Mouse (Mus musculus) forelimb bud, embryonic 11.5 days (tissue): ENCODE data around the gene Pck1.
A peak's percentile ranks its signal among the peaks of the same experiment; 100 is the strongest.
"Not testable (repeated sequence)": the region's sequence is repeated elsewhere in the genome, so short reads cannot be mapped to it uniquely, and the experiment has no call there.

Source experiments
- DNase-seq: peaks from one replicate; pipeline ENCODE4 v3.0.0-alpha.2; 2012; ENCODE audit warnings: low read depth, low spot score

Pck1 gene

GRCm38 (mm10) chr2:173152436-173153151 lies at the start of gene Pck1:
Gene Pck1, plus strand, starts transcription at chr2:173153048.
- no peak for DNase-seq

DNA sequence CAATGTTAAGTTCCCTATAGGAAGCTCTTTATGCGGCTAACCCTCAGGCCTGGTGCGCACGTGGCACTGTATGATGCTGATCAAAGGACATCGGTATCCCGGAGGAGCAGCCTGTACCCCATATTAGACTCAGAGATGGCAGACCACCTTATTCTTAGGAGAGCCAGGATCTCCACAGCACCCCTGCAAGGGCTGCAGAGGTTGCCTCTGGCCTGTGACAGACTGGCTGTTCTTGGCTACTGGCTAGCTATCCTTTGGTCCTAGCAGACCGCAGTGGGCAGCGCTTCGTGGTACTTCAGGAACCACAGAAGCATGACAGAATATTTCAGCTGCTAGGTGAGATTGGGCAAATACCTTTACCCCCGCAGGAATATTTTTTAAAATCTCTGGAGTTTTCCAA lies 46.4 kb upstream of the Pck1 start:
- no peak for DNase-seq

DNA sequence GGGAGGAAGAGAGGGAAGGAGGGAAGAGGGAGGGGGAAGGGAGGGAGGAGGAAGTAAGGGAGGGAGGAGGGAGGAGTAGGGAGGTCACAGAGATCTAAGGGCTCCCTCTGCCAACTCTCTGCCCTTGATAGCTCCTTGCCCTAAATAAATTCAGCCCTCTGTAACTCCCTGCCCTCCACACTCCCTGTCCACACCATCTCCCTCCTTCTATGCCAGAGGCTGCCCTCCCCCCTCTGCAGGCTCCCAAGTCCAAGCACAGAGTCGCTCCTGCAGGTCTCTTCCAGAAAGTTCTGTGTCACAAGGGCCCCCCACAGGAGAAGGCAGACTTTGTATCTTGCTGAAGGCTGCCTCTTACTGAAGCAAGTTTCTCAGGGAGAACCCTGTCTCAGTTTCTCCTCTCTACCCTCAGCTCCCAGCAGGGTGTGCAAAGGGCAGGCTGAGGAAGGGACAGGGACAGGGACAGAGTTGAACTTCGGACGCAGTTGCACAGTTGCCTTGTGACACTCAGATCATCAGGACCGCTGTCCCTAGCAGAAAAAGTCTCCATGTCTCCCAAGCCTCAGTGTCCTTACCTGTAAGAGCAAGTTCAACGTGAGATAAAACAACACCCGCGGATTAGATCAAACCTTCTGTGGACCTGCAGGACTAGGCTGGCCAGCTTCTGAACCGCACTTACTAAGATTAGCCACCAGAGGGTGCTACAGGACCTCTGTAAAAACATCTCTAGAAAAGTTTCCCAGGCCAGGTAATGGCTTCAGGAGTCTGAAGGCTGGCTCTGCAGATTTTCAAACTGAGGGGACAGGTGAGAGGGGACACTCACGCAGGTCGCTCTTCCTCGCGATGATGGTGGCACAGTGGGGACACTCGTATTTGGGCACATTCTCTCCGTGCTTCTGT lies 45.7 kb upstream of the Pck1 start:
- DNase-seq, result peak; percentile 83

GRCm38 (mm10) chr2:173108509-173109190 lies 44.2 kb upstream of the Pck1 start:
- DNase-seq, result no peak

DNA sequence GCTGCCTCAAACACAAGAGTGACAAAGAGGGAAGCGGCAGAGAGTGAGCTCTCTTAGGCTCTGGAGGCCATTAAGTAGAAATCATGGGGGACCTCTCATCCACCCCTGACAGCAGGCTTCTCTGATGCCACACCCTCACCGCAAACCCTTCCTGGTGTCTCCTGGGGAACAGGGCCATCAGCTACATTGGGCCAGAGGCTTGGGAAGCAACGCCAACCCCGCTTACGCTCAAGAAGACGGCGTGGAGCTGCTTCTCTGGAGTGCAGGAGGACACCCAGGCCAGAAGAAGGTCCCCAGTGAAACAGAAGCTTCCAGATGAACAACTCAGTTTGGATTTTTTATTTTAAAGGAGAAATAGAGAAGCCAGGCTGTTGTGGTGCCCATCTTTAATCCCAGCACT lies 43.3 kb upstream of the Pck1 start:
- DNase-seq, result no peak

- DNase-seq, result no peak
These were observed 42.3 kb upstream of the Pck1 start for GRCm38 (mm10) chr2:173110571-173110970.

DNA sequence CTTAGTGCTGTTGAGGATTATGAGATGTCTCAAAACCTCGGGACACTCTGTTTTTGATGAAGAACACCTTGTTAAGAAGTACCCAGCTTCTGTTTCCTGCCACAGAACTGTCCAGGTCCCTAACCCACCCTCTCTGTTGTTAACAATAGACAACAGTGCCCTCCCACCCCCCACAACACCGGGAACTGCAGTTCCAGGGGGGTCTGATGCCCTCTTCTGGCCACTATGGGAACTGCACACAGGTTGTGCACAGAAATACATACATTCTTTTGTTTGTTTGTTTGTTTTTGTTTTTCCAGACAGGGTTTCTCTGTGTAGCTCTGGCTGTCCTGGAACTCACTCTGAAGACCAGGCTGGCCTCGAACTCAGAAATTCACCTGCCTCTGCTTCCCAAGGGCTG lies 39.1 kb upstream of the Pck1 start:
- not testable (repeated sequence) for DNase-seq

- no peak for DNase-seq
These were observed 33.6 kb upstream of the Pck1 start, which contains the start of gene Ctcfl for GRCm38 (mm10) chr2:173119023-173119944. Gene Ctcfl, minus strand, starts transcription at chr2:173119525.

DNA sequence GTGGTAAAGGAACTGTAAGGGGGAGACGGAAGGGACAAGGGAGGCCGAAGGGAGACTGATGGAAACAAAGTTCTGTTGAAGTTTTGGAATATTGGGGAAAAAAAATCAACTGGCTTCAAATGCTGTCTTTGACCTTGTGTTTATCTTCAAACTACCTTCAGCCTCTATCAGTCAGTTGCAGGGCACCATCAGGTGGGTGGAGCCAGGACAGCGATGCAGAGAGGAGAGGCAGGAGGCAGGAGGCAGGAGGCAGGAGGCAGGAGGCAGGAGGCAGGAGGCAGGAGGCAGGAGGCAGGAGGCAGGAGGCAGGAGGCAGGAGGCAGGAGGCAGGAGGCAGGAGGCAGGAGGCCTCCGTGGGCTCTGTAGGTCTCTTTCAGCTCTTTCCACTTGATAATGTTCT lies 32.7 kb upstream of the Pck1 start:
- DNase-seq, result not testable (repeated sequence)

DNA sequence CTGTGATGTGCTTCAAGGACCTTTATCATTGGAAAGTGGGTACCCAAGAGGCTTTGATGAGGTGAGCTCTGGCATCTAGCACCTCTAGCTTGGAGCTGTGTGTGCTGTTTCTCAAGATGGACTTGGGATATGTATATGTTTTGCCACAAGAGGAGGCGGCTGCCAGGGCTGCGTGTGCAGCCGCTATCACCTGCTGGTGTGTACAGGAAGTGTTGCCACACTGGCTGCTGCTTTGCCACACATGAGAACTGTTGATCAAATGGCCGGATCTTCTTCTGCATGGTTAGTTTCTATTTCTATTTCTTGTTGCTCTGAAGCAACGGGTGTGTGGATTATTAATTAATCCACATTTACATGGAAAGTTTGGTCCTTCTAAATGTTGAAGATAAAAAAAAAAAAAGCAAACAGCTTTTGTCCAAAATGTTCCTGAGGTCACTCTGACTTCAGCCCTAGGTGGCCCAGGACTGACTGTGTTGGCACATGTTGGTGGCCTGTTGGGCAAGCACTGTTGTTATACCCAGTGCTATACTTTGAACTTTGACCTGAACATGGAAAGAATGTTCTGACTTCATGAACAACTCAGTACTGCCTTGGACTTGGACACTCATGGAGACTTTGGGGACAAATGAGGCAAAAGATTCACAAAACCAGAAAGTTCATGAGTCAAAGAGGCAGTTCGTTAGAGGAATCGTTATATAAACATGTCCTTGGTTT lies 28.7 kb upstream of the Pck1 start:
- DNase-seq, result no peak

- no peak for DNase-seq
These were observed 26.5 kb upstream of the Pck1 start for GRCm38 (mm10) chr2:173126386-173126785.

DNA sequence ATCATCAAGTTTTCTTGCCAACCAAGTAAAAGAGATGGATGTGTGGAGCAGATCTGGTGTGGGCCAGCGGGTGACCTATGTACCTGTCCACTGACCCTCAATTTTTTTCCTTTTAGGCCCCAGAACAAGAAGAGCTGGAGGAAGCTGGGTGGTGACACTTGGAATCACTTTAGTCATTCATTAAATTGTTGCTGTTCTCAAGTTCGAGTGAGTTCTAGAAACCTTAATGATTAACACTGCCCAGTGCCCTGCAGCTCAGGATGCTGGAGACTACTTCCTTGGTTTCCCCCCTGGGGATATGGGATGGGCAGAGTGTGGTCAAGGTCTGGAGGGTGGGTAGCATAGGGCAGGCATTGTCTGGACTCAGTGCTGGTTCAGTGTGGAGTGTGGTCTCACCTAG lies 23.7 kb upstream of the Pck1 start:
- no peak for DNase-seq

DNA sequence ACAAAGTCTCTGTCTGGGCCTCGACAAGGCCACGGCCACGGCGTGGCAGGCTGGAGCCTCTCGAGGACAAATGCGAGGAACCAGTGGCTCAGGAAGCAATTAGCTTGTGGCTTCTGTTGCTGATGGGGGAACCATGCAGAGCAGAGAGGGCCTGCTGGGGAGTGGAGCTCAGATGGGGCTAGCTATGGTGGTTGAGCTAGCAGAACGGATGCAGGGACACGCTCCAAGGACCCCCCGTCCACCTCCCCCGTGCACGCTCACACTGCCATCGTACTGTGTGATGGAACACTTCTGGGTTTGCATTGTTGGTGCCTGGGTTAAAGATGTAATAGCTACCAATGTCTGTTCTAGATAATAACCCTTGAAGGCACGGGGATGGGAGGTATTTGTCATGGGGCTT lies 20.6 kb upstream of the Pck1 start:
- no peak for DNase-seq

DNA sequence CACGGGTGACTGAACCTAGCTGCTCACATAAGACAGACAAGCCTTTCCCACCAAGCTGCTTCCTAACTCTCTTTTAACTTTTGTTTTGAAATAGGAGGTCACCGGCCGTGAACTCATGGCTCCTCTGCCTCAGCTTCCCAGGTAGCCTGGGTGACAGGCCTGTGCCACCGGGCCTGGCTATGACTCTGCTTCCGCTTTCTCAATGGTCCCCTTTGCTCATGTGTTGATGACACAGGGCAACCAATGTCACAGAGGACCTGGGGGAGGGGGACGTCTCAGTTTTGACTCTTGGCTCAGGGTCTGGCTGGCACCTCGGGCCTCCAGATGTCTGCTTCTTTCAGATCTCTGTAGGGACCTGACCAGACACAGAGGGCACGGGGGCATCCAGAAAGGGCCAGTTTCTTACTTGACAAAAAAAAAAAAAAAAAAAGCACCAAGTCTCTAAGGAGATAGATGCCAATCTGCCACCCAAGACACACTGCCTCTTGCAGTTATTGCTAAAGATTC lies 20.0 kb upstream of the Pck1 start:
- no peak for DNase-seq

DNA sequence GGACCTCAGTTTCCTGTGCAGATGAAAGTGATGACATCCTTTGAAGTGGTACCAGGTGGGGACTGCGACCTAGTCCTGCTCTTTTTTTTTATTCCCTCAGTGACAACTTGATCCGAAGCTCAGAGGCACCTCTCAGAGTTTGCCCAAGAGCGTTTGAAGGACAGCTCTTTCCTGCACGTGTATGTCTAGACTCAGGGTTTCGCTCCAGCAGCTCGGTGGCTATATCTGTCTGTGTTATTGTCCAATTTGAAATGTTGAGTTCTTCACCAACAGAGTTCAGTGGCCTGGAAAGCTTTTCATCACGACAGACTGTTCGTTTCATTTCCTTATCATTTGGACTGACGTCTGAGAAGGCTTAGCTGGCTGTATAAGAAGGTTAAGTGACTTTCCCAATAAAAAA lies 18.2 kb upstream of the Pck1 start:
- no peak for DNase-seq

GRCm38 (mm10) chr2:173138323-173139239 lies 14.3 kb upstream of the Pck1 start:
- no peak for DNase-seq

GRCm38 (mm10) chr2:173143611-173144010 lies 9.2 kb upstream of the Pck1 start:
- DNase-seq, result no peak

DNA sequence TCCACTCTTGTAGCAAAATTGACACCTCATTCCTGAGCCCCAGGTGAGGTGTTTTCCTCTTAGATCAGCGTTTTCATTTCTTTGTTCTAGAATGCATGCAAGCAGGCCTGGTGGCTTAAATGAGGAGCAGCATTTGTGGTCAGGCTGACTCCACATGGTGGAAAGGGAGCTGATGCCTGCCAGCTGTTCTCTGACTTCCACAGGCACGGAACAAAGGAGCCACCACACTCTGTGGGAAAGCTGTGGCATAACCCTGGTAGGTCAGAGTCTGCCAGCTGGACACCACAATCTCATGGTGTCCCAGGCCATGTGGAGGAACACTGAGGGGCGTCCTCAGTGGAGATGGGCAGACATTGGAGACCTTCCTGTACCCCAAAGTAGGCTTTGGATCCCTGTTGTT lies 7.0 kb upstream of the Pck1 start:
- no peak for DNase-seq

DNA sequence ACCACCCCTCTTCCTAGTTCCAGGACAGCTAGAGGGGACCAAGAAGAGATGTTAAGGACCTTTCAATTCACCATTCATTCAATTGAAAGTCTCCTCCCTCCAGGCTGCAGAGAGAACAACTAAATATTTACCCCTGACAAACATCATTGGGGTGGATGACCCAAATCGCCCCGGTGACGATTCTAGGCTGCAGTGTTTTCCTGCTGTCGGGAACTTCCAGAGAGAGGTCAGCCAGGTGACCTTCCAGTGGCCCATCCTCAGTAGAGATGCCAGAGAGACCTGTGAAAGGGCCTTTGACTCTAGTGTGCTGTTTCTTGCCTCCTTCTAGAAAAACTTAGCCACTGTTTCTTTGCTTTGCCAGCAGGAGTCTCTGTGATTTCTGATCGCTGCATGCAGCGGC lies 6.1 kb upstream of the Pck1 start:
- DNase-seq, result no peak
